Mouse (Mus musculus) MN1 (cell line): ENCODE measurements around the gene Taf1b.
"Not testable (repeated sequence)": the region's sequence is repeated elsewhere in the genome, so short reads cannot be mapped to it uniquely, and the experiment has no call there.

Source experiments
- DNase-seq: peaks from one replicate; pipeline ENCODE4 v3.0.0-alpha.2; 2016; ENCODE audit warnings: low spot score

The Taf1b gene

DNA sequence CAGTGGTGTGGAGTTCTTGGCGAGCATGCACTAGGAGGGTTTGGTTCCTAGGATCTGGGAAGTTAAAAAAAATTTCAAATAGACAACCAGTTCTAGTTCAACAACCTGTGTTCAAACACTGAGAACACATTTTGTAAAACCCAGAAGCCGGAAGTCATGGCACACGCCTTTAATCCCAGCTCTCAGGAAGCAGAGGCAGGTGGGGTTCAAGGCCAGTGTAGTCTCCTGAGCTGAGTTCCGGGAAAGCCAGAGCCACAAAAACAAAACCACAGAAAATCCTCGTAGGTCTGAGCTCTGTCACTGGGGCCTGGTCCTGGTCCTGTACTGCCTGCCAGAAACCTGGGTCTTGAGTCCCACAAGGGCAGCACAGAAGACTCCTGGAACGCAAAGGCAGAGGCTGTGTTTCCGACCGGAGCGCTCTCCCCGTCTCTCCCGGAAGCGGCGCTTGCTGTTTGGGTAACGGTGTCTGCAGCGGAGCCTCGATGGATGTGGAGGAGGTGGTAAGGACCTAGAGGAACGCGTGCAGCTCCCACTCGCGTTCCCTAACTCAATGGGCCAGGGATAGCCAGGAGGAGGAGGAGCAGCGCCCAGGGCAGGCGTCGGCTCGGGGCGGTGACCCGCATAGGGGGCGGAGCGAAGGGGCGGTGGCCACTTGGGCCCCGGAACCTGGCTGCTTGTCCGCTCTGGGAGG lies at the start of gene Taf1b:
Taf1b (plus strand) TSS at position 210 of the 691 bp plus-strand sequence.
- peak; percentile 96 for DNase-seq

GRCm38 (mm10) chr12:24460406-24460805 lies 37.8 kb upstream of the Taf1b start:
- DNase-seq: no peak

GRCm38 (mm10) chr12:24462121-24462520 lies 36.0 kb upstream of the Taf1b start:
- peak; percentile 7 for DNase-seq

GRCm38 (mm10) chr12:24463490-24463889 lies 34.7 kb upstream of the Taf1b start:
- DNase-seq: not testable (repeated sequence)

DNA sequence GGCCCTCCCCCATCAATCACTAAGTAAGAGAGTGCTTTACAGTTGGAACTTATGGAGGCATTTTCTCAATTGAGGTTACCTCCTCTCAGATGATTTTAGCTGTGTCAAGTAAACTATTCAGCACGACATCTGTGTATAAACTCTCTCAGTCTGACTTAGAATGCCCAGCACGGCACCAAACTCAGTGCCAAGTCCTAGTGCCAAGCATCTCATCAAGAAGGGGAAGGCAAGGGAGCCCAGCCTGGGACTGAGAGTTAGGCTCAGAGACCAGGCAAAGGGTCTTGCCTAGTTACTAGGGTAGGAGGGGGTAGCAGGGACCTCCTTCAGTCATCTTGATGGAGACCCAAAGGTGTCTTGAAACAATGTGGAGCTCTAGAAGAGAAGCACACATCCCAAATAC lies 29.2 kb upstream of the Taf1b start:
- DNase-seq: no peak

GRCm38 (mm10) chr12:24470943-24471342 lies 27.2 kb upstream of the Taf1b start:
- peak; percentile 60 for DNase-seq

DNA sequence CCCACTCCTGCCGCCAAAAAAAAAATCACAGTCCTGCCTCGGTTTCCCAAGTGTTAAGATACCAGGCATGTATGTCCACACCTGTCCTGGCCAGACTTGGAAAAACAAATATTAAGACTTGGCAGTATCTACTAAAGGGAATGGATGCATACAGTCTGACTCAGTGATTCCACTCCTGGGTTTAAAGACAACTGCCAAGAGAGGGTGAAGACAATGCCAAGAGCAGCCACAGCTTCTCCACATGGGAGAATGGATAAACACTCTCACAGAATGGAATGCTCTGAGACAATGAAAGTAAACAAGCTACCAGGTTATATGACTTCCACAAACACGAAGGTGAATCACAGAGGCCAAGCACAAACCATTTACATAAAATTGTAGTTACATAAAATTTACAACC lies 24.9 kb upstream of the Taf1b start:
- DNase-seq: no peak

DNA sequence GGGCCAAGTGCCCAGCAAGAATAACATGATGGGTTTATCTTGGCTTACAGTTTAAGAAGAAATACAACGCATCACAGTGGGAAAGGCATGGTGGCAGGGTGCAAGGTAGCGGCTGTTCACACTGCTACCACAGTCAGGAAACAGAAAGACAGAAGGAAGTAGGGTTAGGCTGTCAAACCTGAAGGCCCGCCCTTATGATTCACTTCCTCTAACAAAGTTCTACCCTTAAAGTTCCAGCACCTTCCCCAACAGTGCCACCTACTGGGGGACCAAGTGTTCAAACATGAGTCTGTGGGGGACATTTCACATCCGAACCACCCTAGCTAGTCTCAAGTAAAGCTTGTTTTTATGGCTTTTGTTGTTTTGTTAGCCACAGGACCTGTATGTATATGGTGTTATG lies 13.2 kb upstream of the Taf1b start:
- no peak for DNase-seq

GRCm38 (mm10) chr12:24486882-24487281 lies 11.3 kb upstream of the Taf1b start:
- DNase-seq: no peak

GRCm38 (mm10) chr12:24492507-24492906 lies 5.7 kb upstream of the Taf1b start:
- not testable (repeated sequence) for DNase-seq

- peak; percentile 26 for DNase-seq
Observed at GRCm38 (mm10) chr12:24493011-24493410, 5.1 kb upstream of the Taf1b start.

DNA sequence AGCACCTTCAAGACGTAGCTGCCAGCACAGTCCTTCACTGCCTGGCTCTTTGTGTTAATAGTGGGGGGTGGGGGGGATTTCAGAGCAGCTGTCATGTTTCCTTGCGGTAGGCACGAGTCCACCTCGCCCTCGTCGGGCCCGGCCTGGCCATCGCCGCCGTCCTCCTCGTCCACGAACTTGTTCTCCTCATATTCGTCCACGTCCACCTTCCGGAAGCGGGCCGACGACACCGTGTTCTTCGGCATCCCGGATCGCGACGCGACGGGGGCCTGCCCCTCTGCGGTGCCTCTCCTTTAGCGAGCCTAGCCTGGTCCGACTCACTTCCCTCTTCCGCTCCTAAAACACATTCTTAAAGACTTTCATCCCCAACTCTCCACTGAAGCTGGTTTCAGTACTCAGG lies 4.7 kb upstream of the Taf1b start:
- peak; percentile 32 for DNase-seq

DNA sequence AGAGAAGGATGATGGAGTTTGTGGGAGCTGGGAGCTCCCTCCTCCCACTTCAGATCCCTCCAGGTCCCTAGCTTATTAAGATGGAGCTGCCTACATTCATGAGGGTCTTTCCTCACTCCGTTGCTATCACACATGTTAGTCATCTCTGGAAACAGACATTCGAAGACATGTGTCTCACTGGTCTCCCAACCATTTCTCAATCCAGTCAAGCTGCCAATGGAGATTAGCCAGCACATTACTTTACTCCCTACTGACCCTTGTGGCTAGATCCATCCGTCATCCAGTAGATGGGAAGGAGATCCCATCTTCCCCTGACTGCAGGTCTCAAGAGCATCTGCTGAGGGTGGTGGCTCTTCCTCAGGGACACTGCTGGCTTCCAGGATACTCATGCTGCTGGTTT lies 3.4 kb upstream of the Taf1b start:
- DNase-seq: not testable (repeated sequence)

DNA sequence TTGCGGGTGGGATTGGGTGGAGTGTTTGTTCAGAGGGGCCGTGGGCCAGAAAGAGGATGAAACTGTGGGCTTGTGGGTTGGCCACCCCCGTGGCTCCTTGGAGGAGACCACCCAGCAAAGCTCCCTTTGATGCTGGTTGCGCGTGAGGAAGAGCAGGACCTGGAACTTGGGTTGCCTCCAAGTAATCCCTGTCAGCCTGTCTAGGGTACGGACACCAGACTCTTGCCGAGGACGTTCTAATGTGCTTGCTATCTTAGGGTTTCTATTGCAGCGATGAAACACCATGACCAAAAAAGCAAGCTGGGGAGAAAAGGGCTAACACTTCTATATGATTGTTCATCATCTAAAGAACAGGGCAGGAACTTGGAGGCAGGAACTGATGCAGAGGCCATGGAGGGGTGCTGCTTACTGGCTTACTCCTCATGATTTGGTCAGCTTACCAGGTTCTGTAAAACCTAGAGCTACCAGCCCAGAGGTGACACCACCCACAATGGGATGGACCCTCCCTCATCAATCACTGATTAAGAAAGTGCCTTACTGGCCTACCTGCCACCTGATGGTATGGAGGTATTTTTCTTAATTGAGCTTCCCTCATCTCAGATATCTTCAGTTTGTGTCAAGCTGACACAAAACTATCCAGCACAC lies 804 bp downstream of the Taf1b start:
- not testable (repeated sequence) for DNase-seq

- DNase-seq: no peak
Observed at GRCm38 (mm10) chr12:24517118-24517517, 19.0 kb downstream of the Taf1b start.

DNA sequence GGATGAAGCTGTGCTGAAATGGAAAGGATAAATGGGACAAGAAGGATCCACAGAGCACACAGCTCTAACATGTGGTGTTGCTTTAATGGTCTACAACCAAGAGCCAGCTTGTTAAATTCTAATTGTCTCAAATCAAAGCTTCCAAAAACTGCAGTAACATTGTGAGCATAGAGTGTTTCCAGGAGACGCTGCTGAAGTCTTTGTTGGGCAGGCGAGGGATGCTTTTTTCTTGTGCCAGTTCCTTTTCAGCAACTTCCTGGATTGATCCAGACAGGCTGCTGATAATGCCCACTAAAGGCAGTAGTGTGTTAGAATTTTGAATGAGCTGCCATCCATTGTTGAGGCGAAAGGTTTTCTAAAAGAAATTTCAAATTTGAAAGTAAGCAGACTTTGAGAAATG lies 22.9 kb downstream of the Taf1b start:
- no peak for DNase-seq

DNA sequence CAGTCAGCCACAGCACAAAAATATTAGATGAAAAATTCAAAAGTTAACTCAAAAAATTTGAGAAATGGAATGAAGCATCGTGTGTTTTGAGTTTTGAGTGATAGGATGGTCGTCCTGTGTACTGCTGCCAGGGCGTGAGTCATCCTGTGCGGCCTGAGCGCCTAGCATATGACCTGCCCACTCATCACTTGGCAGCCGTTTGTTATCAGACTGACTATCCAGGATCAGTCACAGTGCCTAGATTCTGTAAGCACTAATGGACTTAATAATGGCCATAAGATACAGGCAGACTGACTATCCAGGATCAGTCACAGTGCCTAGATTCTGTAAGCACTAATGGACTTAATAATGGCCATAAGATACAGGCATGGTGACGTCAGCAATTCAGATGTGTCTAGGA lies 26.9 kb downstream of the Taf1b start:
- DNase-seq: peak; percentile 76

GRCm38 (mm10) chr12:24536390-24536789 lies 38.2 kb downstream of the Taf1b start:
- peak; percentile 29 for DNase-seq

DNA sequence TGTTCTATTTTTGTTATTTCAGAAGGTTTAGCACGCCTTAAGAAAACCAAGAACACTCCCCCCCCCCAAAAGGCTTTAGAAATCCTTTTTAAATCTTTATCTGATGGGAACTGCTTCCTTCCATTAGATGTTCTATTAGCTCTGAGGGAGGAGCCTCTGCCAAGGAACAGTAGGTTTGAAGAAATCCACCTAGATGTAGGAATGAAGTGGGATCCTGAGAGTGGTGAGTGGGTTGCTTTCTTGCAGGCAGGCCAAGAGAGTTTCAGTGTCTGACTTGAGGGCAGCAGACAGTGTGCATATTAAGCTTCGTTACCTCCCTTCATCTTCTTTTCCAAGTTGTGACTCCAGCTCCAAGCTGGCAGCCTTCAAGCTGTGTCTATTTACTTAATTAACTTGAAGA lies 39.0 kb downstream of the Taf1b start:
- DNase-seq: no peak

- no peak for DNase-seq
Observed at GRCm38 (mm10) chr12:24537965-24538364, 39.8 kb downstream of the Taf1b start.

DNA sequence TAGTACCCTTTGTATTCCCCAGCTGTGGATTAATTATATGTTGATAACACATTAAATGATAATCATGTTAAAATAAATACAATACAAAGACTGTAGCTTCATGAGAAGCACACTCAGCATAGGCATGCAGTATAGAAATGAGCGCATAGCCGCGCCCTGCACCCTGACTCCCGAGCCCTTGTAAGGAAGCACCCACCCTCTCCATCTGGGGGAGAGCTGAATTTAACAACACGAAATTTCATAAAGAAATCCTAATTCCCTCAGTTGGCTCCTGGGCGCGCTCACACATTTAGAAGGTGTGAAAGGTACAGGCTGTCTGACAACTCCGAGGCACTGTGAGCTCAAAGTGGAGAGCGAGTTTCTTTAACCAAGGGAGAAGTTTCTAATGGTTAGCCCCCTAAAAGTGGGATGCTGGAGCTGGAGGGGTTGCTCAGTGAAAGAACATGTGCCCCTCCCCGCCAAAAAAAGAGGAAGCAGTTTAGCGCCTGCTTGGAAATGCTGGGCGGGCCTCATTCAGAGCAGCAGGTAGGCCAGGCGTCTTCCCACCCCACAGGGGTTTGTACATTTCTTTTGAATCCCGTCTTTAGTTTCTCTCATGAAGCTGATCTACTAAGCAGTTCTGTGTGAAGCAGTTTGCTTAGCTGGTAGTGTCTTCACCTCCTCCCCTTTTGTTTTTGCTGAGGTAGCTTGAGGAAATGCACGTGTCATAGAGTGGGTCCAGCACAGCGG lies 43.4 kb downstream of the Taf1b start:
- DNase-seq: no peak

DNA sequence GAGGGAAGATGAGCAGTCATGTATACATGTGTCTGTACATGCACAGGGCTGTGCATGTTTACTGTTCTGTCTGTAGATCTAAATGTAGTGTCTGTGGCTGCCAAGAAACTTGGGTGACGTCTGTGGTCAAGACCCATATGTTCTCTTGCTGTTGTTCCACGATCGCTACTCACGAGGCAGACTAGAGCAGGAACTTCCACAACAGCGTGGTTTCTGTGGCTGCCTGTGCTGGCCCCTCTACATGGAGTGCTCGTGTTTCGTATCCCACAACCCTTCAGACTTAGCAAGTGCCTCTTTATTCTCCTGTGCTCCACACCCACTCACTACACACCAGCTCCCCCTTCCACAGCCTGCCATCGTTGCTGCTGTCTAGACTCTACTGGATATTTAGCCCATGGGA lies 49.5 kb downstream of the Taf1b start:
- no peak for DNase-seq

- DNase-seq: no peak
Observed at GRCm38 (mm10) chr12:24548885-24549284, 50.7 kb downstream of the Taf1b start.
